Mouse (Mus musculus) cortical plate, adult 2 months (tissue): ENCODE data around the gene Fam177a. TPM values are rescaled to one million over a fixed set of nuclear protein-coding genes. Genes with fewer than 3 reads are reported as not detected.

Experiments
- polyA plus RNA-seq: library from polyadenylated mRNA; depleted of rRNA; stranded (reverse); fragments of >200 nt; gene quantifications from 2 replicates; pipeline ENCODE4 v1.2.3, GENCODE M21; 2012; rRNA removed

Gene Fam177a
- polyA plus RNA-seq, 1 experiment, result 27.4 TPM

Other genes starting within 250 kb of the Fam177a start
- not detected in 2 replicates for gene Gm20403, start 137.9 kb upstream of the Fam177a start, polyA plus RNA-seq
- gene Baz1a, start 110.1 kb upstream of the Fam177a start, polyA plus RNA-seq, result 1.8 and 2.3 TPM in 2 replicates
- gene 2700097O09Rik, start 44.4 kb upstream of the Fam177a start, polyA plus RNA-seq, result 15.9 and 17.1 TPM in 2 replicates
- gene Srp54a, start 44.2 kb upstream of the Fam177a start, polyA plus RNA-seq, result 71.6 and 76.5 TPM in 2 replicates
- gene Srp54b, start 30.6 kb downstream of the Fam177a start, polyA plus RNA-seq, result 29.0 and 29.9 TPM in 2 replicates
- not detected in 2 replicates for gene 1700047I17Rik2, start 75.1 kb downstream of the Fam177a start, polyA plus RNA-seq
- 64.5 and 66.5 TPM in 2 replicates for gene Srp54c, start 105.7 kb downstream of the Fam177a start, polyA plus RNA-seq
- 7.0 and 7.8 TPM in 2 replicates for gene 1110008L16Rik, start 175.1 kb downstream of the Fam177a start, polyA plus RNA-seq
- 10.5 and 10.9 TPM in 2 replicates for gene Ppp2r3c, start 178.5 kb downstream of the Fam177a start, polyA plus RNA-seq